Mouse (Mus musculus) spleen, postnatal 0 days (tissue): ENCODE measurements around the gene Slc7a11. TPM values are rescaled to one million over a fixed set of nuclear protein-coding genes. Genes with fewer than 3 reads are reported as not detected.

Experiments used
- polyA plus RNA-seq: library from polyadenylated mRNA; unstranded; fragments of >200 nt; fragmentation: Nextera tagmentation; extraction: Ambion mirVana; gene quantifications from 2 replicates; pipeline ENCODE4 v1.2.1, GENCODE M21; 2015

The Slc7a11 gene
- polyA plus RNA-seq = 0.49 and 0.69 TPM in 2 replicates

DNA sequence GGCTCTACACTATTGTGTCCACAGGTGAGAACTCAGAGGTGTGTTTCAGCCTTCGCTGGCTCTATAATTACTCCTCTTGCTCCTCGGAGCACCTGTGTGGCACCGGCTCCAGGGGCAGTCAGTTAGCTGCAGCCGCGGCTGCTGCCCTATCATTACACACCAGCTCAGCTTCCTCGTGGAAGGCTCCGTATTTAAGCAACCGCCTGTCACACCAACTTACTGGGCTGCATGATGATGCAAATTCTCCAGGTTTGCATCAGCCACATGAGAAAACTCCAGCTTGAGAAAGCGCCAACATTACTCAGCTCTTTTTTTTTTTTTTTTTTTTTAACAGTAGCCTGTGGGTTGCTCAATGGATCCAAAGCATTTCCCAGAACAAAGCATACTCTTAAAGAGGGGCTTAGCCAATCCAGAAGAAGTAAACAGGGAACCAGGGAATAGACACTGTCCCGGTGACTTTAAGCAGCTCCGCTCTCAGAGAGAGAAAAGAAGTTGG, at the start of gene Slc7a11:
Gene Slc7a11 (minus strand): TSS at position 194 of the 496 bp plus-strand sequence.

